Mouse (Mus musculus) hindbrain, embryonic 13.5 days (tissue): ENCODE measurements around the gene Gtf2i. TPM values are rescaled to one million over a fixed set of nuclear protein-coding genes. Genes with fewer than 3 reads are reported as not detected.

Source experiments
- ATAC-seq: fragments of 200-750 bp; cut with Nextera tagmentation; 2 replicates; pipeline ENCODE4 v1.8.0; 2017; ENCODE audit warnings: moderate TSS enrichment; ENCODE audit not compliant: low FRiP score
- H3K27ac ChIP-seq: fragments of 300-500 bp; sonication (generic); 2 replicates; pipeline ENCODE4 v1.5.1; 2015; ENCODE audit warnings: inconsistent platforms, mild to moderate bottlenecking, moderate library complexity
- H3K27me3 ChIP-seq: fragments of 300-500 bp; sonication (generic); 2 replicates; pipeline ENCODE4 v1.6.1; 2015; ENCODE audit warnings: mild to moderate bottlenecking, inconsistent platforms
- H3K36me3 ChIP-seq: fragments of 300-500 bp; sonication (generic); 2 replicates; pipeline ENCODE4 v1.6.1; 2015; ENCODE audit warnings: mild to moderate bottlenecking, inconsistent platforms
- H3K4me1 ChIP-seq: fragments of 300-500 bp; sonication (generic); replicated peaks from 2 replicates; pipeline ENCODE4 v1.6.1; 2015; ENCODE audit warnings: inconsistent platforms
- H3K4me2 ChIP-seq: fragments of 300-500 bp; sonication (generic); 2 replicates; pipeline ENCODE4 v1.6.1; 2015; ENCODE audit warnings: inconsistent platforms, mild to moderate bottlenecking, moderate library complexity
- H3K4me3 ChIP-seq: fragments of 300-500 bp; sonication (generic); 2 replicates; pipeline ENCODE4 v1.5.1; 2015; ENCODE audit warnings: mild to moderate bottlenecking, inconsistent platforms
- H3K9ac ChIP-seq: fragments of 300-500 bp; sonication (generic); 2 replicates; pipeline ENCODE4 v1.6.1; 2015; ENCODE audit warnings: mild to moderate bottlenecking, inconsistent platforms
- H3K9me3 ChIP-seq: fragments of 300-500 bp; sonication (generic); 2 replicates; pipeline ENCODE4 v1.6.1; 2016; ENCODE audit warnings: inconsistent platforms
- WGBS: fragments of 180-500 bp; shearing (Covaris S2); methylation state at CpG from one replicate; pipeline ENCODE4 v1.1.7; 2015; 5-methylcytosine and 5-hydroxymethylcytosine counted together
- polyA plus RNA-seq: library from polyadenylated mRNA; unstranded; fragments of >200 nt; fragmentation: Nextera tagmentation; extraction: Ambion mirVana; gene quantifications from 2 replicates; pipeline ENCODE4 v1.2.1, GENCODE M21; 2015

Gene Gtf2i
- polyA plus RNA-seq, 1 experiment from 2014 or later: 173 TPM

DNA sequence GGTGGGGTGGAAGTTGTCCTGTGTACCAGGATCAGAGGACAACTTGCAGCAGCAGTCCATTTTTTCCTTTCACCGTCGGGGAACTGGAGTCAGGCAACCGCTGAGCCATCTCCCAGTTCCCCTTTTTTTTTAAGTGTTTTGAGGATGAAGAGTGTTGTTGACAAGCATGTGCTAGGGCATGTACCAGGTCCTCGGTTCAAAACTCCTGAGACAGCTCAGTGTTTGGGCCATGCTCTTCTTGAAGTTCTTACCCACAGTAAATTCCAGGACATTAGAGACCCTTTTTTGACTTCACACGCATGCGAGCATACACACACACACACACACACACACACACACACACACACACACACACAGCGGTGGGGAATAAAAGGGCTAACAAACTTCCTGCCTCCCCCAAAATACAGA lies 81.3 kb downstream of the Gtf2i start:
- peaks cover 29% of the 10 kb centered on the region for H3K36me3 ChIP-seq
- no peak for ATAC-seq
- H3K4me1 ChIP-seq: peaks cover 24% of the 10 kb centered on the region
- no peak overlapping the region for H3K27ac ChIP-seq
- 78% methylated on average over 7 of the region's 7 CpGs for WGBS
- no peak overlapping the region for H3K9ac ChIP-seq
- no peak overlapping the region for H3K4me3 ChIP-seq
- H3K27me3 ChIP-seq: no peaks in the 10 kb centered on the region
- H3K9me3 ChIP-seq: no peaks in the 10 kb centered on the region
- no peak overlapping the region for H3K4me2 ChIP-seq

- Histone ChIP-seq H3K27ac (no peak overlapping the region), H3K27me3 (no peaks in the 10 kb centered on the region), H3K9ac (no peak overlapping the region), H3K9me3 (no peaks in the 10 kb centered on the region), H3K4me2 (no peak overlapping the region), H3K36me3 (peaks cover 22% of the 10 kb centered on the region), H3K4me1 (peaks cover 24% of the 10 kb centered on the region), H3K4me3 (no peak overlapping the region)
- WGBS: 45% methylated on average over 7 of the region's 7 CpGs
- ATAC-seq: no peak
Measured at GRCm38 (mm10) chr5:134232568-134232967, 82.0 kb downstream of the Gtf2i start.

GRCm38 (mm10) chr5:134232111-134232510 lies 82.4 kb downstream of the Gtf2i start:
- no peak for ATAC-seq
- Histone ChIP-seq H3K9ac (no peak overlapping the region), H3K27me3 (no peaks in the 10 kb centered on the region), H3K27ac (no peak overlapping the region), H3K4me2 (no peak overlapping the region), H3K4me3 (no peak overlapping the region), H3K36me3 (peaks cover 18% of the 10 kb centered on the region), H3K4me1 (peaks cover 24% of the 10 kb centered on the region), H3K9me3 (no peaks in the 10 kb centered on the region)
- WGBS: 80% methylated on average over 6 of the region's 6 CpGs

- no peak overlapping the region for H3K4me2 ChIP-seq
- no peak overlapping the region for H3K4me3 ChIP-seq
- no peaks in the 10 kb centered on the region for H3K9me3 ChIP-seq
- no peak for ATAC-seq
- H3K27ac ChIP-seq: no peak overlapping the region
- peaks cover 24% of the 10 kb centered on the region for H3K4me1 ChIP-seq
- no peak overlapping the region for H3K9ac ChIP-seq
- WGBS: 82% methylated on average over 5 of the region's 5 CpGs
- no peaks in the 10 kb centered on the region for H3K27me3 ChIP-seq
- H3K36me3 ChIP-seq: peaks cover 10% of the 10 kb centered on the region
Measured at GRCm38 (mm10) chr5:134231376-134231775, 83.2 kb downstream of the Gtf2i start.

GRCm38 (mm10) chr5:134229391-134229790 lies 85.2 kb downstream of the Gtf2i start, which contains the start of gene Ncf1:
Gene Ncf1, minus strand, starts transcription at chr5:134229625.
- no peak within 1 kb of the TSS for H3K4me2 ChIP-seq
- no peaks in the 10 kb centered on the region for H3K9me3 ChIP-seq
- ATAC-seq: no peak
- H3K36me3 ChIP-seq: no peaks in the 10 kb centered on the region
- no peak within 1 kb of the TSS for H3K4me3 ChIP-seq
- H3K27me3 ChIP-seq: no peaks in the 10 kb centered on the region
- 87% methylated on average over 7 of the region's 7 CpGs for WGBS
- peaks cover 7% of the 10 kb centered on the region; the same call in 1 of the 2 replicates for H3K4me1 ChIP-seq
- H3K27ac ChIP-seq: no peak within 1 kb of the TSS
- H3K9ac ChIP-seq: no peak within 1 kb of the TSS

- Histone ChIP-seq H3K27ac (no peak overlapping the region), H3K4me1 (0 out of 2 replicates have a peak, but pooled peaks cover 6% of the 10 kb centered on the region), H3K36me3 (no peaks in the 10 kb centered on the region), H3K27me3 (no peaks in the 10 kb centered on the region), H3K4me2 (no peak overlapping the region), H3K4me3 (no peak overlapping the region), H3K9ac (no peak overlapping the region), H3K9me3 (no peaks in the 10 kb centered on the region)
- ATAC-seq: no peak
- 76% methylated on average over 6 of the region's 6 CpGs for WGBS
Measured at GRCm38 (mm10) chr5:134228249-134228638, 86.3 kb downstream of the Gtf2i start.

- no peak; the same call in 1 of the 2 replicates for ATAC-seq
- Histone ChIP-seq H3K9ac (no peak overlapping the region), H3K4me3 (no peak overlapping the region), H3K27ac (no peak overlapping the region), H3K4me2 (no peak overlapping the region), H3K4me1 (0 out of 2 replicates have a peak, but pooled peaks cover 6% of the 10 kb centered on the region), H3K9me3 (no peaks in the 10 kb centered on the region), H3K27me3 (peaks cover 4% of the 10 kb centered on the region), H3K36me3 (no peaks in the 10 kb centered on the region)
- 45% methylated on average over 11 of the region's 11 CpGs for WGBS
Measured at GRCm38 (mm10) chr5:134227574-134228248, 86.8 kb downstream of the Gtf2i start.

GRCm38 (mm10) chr5:134226946-134227345 lies 87.6 kb downstream of the Gtf2i start:
- no peak overlapping the region for H3K4me3 ChIP-seq
- H3K9ac ChIP-seq: no peak overlapping the region
- no peak for ATAC-seq
- H3K4me2 ChIP-seq: no peak overlapping the region
- H3K36me3 ChIP-seq: no peaks in the 10 kb centered on the region
- H3K27me3 ChIP-seq: peaks cover 11% of the 10 kb centered on the region
- H3K9me3 ChIP-seq: no peaks in the 10 kb centered on the region
- no peak overlapping the region for H3K27ac ChIP-seq
- WGBS: 78% methylated on average over 12 of the region's 12 CpGs
- H3K4me1 ChIP-seq: peaks cover 11% of the 10 kb centered on the region

DNA sequence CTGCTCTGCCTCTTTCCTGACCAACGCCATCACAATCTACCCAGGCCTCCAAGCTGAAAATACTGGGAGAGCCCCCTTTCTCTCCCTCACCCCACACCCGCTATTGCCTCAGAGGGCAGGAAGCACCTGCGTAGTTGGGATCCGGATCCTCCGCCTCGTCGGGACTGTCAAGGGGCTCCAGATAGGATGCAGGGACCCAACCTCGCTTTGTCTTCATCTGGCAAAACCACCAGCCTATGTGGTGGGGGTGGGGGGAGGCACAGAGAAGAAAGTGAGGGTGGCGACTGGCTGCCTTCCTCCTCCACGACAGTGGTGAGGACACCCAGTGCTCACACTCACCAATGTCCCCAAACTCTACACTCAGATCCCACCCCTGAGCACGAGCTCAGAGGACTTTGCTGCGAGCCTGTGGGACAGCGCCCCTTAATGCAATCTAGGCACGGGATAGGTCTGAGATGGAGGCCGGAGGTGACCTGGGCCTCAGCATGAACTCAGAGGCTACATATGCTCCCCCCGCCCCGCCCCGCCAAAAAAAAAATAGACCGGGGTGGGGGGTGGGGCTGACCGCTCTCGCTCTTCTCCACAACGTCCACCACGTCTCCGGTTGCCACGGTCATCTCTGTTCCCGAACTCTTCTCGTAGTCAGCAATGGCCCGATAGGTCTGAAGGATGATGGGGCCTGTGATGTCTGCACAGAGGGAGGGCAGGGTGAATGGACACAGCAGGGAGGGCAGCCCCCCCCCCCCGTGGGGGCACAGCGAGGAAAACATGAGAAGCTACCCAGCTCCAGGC lies 89.3 kb downstream of the Gtf2i start:
- H3K36me3 ChIP-seq: no peaks in the 10 kb centered on the region
- H3K4me3 ChIP-seq: no peak overlapping the region
- no peak overlapping the region for H3K9ac ChIP-seq
- H3K27ac ChIP-seq: no peak overlapping the region
- H3K27me3 ChIP-seq: peaks cover 19% of the 10 kb centered on the region
- H3K9me3 ChIP-seq: no peaks in the 10 kb centered on the region
- no peak for ATAC-seq
- no peak overlapping the region for H3K4me2 ChIP-seq
- peaks cover 17% of the 10 kb centered on the region for H3K4me1 ChIP-seq
- WGBS: 78% methylated on average over 30 of the region's 30 CpGs

DNA sequence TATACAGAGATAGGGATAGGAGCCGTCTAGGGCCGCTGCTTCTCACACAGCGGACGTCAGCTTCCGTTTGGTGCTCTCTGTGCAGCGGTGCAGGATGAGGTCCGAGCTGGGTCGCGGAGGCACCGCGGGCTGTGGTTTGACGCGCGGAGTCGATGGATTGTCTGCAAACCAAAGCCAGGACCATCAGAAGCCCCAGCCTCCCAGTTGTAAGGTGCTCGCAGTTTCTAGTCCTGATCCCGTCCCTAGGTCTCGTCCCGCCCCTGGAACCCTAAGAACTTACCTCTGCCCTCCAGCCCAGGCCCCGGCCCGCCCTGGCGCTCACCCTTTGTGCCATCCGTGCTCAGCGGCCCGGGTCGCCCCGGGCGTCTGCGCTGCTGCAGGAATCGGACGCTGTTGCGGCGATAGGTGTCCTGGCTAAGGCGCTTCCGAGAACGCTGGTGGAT lies 92.8 kb downstream of the Gtf2i start:
- Histone ChIP-seq H3K4me2 (peak overlapping the region; percentile 66), H3K27ac (no peak overlapping the region), H3K4me3 (peak overlapping the region; percentile 38), H3K9ac (peak overlapping the region; percentile 72), H3K4me1 (peaks cover 16% of the 10 kb centered on the region), H3K27me3 (peaks cover 19% of the 10 kb centered on the region), H3K36me3 (peaks cover 10% of the 10 kb centered on the region), H3K9me3 (no peaks in the 10 kb centered on the region)
- WGBS: 2% methylated on average over 32 of the region's 36 CpGs
- ATAC-seq: no peak

GRCm38 (mm10) chr5:134221278-134221677 lies 93.3 kb downstream of the Gtf2i start:
- H3K36me3 ChIP-seq: peaks cover 14% of the 10 kb centered on the region
- no peak for ATAC-seq
- peak overlapping the region; percentile 72; the same call in 1 of the 2 replicates for H3K9ac ChIP-seq
- H3K4me2 ChIP-seq: peak overlapping the region; percentile 66
- peak overlapping the region; percentile 38 for H3K4me3 ChIP-seq
- WGBS: 53% methylated on average over 4 of the region's 4 CpGs
- H3K27me3 ChIP-seq: peaks cover 19% of the 10 kb centered on the region
- H3K9me3 ChIP-seq: no peaks in the 10 kb centered on the region
- H3K27ac ChIP-seq: no peak overlapping the region
- H3K4me1 ChIP-seq: peaks cover 16% of the 10 kb centered on the region

DNA sequence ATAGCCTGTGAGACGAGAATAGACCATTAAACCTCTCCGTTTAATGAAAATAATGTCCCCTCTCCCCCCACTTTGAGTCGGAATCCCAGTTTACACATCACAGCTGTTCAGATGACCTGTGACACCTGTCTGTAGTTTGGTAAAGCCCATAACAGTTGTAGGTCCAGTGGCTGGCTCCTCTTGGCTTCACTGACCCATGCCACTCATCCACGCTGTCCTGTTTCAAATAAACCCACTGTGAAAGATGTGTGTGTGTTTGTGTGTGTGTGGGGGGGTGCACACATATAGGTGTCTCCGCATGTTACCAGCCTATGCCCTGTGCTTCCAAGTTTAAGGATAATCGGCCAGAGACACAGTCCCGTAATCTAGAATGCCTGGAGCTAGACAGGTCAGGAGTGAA lies 96.7 kb downstream of the Gtf2i start:
- Histone ChIP-seq H3K27ac (no peak overlapping the region), H3K4me2 (no peak overlapping the region), H3K4me3 (no peak overlapping the region), H3K27me3 (peaks cover 17% of the 10 kb centered on the region), H3K9ac (no peak overlapping the region), H3K9me3 (no peaks in the 10 kb centered on the region), H3K36me3 (peaks cover 34% of the 10 kb centered on the region), H3K4me1 (peaks cover 25% of the 10 kb centered on the region)
- 91% methylated on average over 7 of the region's 7 CpGs for WGBS
- ATAC-seq: no peak
